Mouse (Mus musculus) T-helper 2 cell (primary cell): ENCODE results near the gene Abcf1.

Experiments
- in situ Hi-C: fragments of 300-600 bp; cut with MboI, MseI; formaldehyde crosslinking; loops from one replicate; pipeline ENCODE4 v1.15.1; 2025; ENCODE audit warnings: high pct_unique_total_duplicates

Abcf1 gene

DNA sequence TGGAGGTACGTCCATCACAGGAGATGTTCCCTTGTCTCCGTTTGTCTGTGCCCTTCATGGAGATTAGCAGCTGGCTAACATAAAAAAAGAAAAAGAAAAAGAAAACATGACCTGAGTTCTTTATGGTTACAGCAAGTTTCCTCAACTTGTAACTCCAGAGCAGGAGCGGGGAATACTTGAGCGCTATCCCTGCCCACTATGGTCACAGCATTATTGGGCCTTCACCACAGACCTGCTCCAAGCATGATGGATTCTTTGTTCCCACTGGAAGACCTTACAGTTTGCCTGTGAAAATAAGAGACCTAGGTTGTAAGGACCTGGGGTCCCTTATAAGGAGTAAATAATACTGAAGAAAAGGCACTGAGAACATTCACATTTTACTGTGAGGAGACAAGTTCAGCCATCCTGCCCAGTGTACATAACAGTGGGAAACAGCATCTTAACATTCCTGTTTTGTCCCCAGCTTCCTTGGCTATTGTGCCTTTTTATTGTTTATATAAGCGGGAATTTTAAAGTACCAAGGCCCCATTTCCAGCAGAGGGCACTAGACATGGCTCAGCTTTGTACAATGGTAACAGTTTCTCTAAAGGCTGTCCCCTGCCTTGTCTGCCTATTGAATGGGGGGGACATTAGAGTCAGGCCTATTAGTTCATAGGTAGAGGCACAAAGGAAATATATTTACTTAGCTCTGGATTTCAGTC, 48.5 kb downstream of the Abcf1 start:
- in situ Hi-C loops = loop anchor here (10.0 kb wide), 1 partner anchor 64 kb away; the partner anchor contains the start of gene Prr3

DNA sequence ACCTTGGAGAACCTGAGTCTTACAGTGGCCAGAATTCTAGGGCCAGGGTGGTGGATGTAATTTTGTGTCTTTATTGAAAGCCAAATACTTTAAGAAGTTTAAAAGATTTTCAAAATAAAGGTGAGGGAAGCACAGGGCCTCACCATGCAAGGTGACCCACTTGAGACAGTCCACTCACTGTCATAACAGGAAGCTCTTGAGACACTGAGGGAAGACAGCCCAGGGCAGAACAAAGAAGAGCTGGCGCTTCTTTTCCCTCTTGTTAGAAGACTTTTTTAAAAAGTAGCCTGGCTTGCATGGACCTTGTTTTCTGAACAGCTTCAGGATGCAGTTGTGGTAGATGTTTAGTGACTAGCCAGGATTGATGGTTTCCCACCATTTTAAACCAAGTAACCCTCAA, 49.2 kb downstream of the Abcf1 start:
- in situ Hi-C loops = loop anchor here (10.0 kb wide), 1 partner anchor 64 kb away; the partner anchor contains the start of gene Prr3

DNA sequence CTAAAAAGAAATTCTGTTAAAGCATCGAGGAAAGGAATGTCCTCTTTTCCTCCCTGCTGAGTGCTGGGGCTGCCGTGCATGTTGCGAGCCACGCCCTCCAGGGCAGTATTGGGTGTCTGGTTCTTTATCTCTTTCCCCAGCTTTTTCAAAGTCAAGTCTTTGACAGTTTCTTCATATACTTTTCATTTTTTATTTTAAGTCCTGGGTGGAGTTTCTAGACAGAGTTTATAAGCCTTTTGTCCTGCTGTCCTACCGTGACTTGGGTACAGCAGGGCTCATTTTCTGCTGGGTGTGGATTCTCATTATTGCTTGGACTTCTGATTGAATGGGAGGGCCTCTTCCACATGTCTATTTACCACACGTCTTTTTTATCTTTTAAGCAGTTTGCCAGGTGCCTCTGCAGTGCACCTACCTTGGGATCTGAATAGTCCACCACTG, 49.7 kb downstream of the Abcf1 start:
- in situ Hi-C loops = loop anchor here (10.0 kb wide), 1 partner anchor 65 kb away; the partner anchor contains the start of gene Prr3

DNA sequence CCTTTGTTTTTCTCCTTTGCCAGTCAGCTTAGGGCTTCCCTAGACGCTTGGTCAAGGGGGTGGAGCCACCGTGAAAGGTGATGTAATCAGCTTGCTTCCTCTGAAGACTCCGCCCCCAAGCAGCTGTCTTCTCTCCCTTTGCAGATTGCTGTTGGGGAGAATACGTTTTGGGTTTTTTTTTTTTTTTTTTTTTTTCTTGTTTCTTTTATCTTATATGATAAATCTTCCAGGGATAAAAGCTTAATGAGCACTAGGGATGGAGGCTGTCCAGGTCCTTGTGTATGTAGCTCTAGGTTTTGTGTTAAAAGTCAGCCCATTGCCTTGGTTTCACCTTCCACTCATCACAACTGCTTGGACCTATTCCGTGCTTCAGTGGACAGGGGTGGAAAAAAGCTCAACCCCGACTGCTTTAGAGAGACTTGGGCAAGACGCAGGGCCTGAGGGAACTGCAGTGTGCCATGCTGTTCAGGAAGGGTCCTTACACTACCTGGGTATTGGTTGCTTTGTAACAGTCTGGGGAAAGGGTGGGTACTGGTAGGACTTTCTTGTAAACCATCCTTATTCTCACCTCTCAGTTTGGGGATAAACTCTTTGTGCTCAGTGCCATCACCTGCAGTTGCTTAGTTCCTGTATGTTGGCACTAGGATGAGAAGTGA, 50.4 kb downstream of the Abcf1 start:
- in situ Hi-C loops = no loop called here

GRCm38 (mm10) chr17:35918276-35919059, 51.1 kb downstream of the Abcf1 start:
- in situ Hi-C loops = no loop called here

- in situ Hi-C loops = no loop called here
Observed at GRCm38 (mm10) chr17:35917463-35918251, 51.9 kb downstream of the Abcf1 start.

DNA sequence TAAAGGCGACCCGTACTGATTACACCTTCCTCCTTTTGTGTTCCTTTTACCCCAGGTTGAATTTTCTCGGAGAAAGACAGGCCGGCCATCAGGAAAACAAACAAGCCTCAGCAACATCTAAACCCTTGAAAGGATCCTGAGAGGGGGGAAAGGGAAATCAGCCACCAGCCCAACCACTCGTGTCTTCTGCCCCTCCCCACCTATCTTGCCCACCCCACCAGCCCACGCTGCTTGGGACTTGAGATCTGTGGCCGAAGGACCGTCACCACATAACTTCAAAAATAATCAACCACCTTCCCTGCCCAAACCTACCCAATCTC, 52.5 kb downstream of the Abcf1 start:
- in situ Hi-C loops = no loop called here

- in situ Hi-C loops = no loop called here
Observed at GRCm38 (mm10) chr17:35916297-35917142, 53.0 kb downstream of the Abcf1 start, which contains the start of the genes Mrps18b and Ppp1r10. Gene Mrps18b (minus strand): TSS chr17:35916389. Gene Ppp1r10 (plus strand): TSS chr17:35916434.

GRCm38 (mm10) chr17:35915538-35916296, 53.8 kb downstream of the Abcf1 start:
- in situ Hi-C loops = no loop called here

DNA sequence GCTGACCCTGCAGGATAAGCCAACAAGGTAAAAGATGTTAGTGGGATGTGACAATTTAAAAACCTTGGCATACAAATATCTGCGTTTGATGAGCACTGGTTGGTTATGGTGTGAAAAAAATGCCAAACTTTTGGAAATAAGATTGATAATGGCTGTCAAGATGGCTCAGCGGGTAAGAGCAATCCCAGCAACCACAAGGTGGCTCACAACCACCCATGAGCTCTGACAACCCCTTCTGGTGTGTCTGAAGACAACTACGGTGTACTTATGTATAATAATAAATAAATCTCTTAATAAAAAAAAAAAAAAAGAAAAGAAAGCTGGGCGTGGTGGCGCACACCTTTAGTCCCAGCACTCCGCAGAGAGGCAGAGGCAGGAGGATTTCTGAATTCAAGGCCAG, 54.6 kb downstream of the Abcf1 start:
- in situ Hi-C loops = no loop called here

DNA sequence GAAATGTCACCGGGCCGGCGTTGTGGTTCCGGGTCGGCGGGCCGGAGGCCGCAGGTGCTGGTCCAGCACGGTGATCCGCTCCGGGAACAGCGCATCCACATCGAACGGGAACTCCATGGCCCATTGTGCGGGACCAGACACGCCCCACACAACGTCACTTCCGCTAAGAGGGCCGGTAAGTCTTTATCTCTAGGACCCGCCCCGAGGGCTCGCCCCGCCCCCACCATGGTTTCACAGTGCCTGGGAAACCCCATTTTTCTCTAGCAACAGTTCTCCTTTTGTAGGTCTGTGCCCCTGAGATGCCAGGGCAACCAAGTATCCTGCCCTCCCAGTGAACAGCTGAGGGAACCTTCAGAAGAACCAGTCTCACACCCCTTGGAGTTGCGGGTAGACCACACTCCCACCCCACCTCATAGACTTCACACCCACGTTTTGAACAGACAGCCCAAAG, 59.6 kb downstream of the Abcf1 start, which contains the start of gene Atat1:
TSS of gene Atat1 (minus strand) at position 157 of the 451 bp plus-strand sequence.
- in situ Hi-C loops = loop anchor here (5.0 kb wide), 1 partner anchor 83 kb away; no protein-coding TSS in a partner anchor

DNA sequence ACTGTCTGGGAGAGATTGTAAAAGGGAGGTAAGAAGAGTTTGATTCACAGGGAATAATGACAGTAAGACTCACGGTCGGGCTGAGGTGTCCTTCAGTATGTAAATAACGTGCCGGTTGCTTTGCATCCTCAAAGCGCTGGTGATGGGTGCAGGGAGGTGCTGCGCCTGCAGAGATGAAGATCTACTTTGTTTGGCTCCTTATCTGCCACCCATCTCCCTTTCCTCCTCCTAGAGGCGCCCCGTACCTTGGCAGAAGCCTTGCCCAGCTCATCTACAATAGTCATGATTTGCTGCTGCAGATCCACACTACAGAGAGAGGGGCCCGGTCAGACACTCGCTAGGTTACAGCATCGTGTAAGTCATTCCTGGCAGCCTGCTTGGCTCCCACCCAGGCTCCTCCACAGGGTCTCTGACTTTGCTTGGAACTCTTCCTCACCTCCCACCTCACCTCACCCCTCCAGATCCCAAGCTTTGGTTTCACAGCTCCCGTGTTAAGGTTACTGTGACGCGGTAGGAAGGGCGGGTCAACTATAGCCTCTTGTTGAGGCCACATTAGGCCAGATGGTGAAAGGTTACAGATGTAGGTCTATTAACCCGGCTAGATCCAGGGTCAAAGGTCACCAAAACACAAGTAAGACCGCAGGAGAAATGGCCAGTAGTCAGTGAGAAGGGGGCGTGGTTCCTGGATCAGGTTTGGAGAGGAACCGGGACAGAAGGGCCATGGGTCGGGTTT, 60.2 kb downstream of the Abcf1 start:
- in situ Hi-C loops = loop anchor here (5.0 kb wide), 1 partner anchor 82 kb away; no protein-coding TSS in a partner anchor

DNA sequence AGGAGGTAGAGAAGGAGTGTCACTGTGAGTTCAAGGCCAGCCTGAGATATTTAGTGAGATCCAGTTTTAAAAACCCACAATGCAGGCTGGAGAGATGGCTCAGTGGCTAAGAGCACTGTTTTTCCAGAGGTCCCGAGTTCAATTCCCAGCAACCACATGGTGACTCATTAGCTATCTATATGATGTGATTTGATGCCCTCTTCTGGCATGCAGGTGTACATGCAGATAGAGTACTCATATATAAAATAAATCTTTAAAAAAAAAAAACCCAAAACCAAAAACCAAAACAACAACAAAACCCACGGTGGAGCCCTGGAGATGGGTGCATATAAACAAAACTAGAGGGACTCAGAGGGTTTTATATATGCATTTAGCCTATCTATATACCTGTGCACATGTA, 62.0 kb downstream of the Abcf1 start:
- in situ Hi-C loops = loop anchor here (5.0 kb wide), 1 partner anchor 80 kb away; no protein-coding TSS in a partner anchor
